ENCODE assay signal across 22 mouse cellular contexts in the genomic region with DNA sequence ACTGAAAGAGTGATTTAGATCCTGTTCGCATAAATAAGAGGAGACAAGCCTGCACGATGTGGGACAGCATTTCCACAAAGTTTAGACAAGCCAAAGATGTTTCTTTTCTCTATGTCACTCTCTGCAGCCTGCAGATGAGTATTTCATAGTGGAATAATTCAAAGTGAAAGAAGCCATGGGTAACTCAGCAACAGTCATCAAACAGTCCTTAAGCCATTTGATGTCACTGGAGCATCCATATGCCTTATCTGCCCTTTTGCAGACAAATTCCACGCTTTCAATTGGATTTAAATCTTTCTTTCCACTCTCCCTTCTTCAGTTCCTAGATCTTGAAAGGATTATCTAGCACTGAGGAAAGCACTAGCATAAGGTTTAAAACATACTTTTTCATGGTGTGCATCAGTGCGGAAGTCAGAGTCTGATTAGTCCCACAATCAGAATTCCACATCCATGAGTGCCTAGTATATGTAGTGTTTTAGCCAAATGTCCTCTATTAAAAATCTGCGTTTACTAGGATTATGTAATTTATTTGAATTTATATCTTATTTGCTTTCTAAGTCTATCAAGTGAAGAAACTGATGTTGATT.
"Had no signal": no experiment of that assay in that cellular context is flagged by ENCODE, and none has a peak within 500 bp of the region (broad histone marks: within the 10 kb centered on the region; RNA-seq: fewer than 3 reads in every experiment).

No protein-coding gene starts in this region.

- H3K9me3 ChIP-seq: liver, embryonic 13.5 days; liver, embryonic 15.5 days; lung, embryonic 15.5 days; megakaryocyte, embryonic 14.5 days; neural tube, embryonic 13.5 days; neural tube, embryonic 15.5 days had no signal

- H3K4me1 ChIP-seq: liver, embryonic 13.5 days; liver, embryonic 15.5 days; lung, embryonic 15.5 days; megakaryocyte, embryonic 14.5 days; neural tube, embryonic 13.5 days; neural tube, embryonic 15.5 days had no signal

- DNase-seq: liver; liver, embryonic 13.5 days; liver, postnatal 0 days; lung, adult 2 months; lung, postnatal 14 days; lung, postnatal 36 days; right cerebral cortex, adult 18-20 months; right cerebral cortex, postnatal 25 days; right cerebral cortex, postnatal 4 days; spleen, adult 18-20 months; thymus, adult 18-20 months; thymus, postnatal 14 days; thymus, postnatal 36 days had no signal

- H3K36me3 ChIP-seq: liver, embryonic 13.5 days; liver, embryonic 15.5 days; lung, embryonic 15.5 days; neural tube, embryonic 13.5 days; neural tube, embryonic 15.5 days had no signal

- H3K4me2 ChIP-seq: liver, embryonic 11.5 days; liver, embryonic 13.5 days; liver, embryonic 15.5 days; lung, embryonic 15.5 days; neural tube, embryonic 13.5 days; neural tube, embryonic 15.5 days had no signal

- H3K27me3 ChIP-seq: liver, embryonic 13.5 days; liver, embryonic 15.5 days; lung, embryonic 15.5 days; megakaryocyte, embryonic 14.5 days; neural tube, embryonic 13.5 days; neural tube, embryonic 15.5 days had no signal

- H3K27ac ChIP-seq: liver, embryonic 13.5 days; liver, embryonic 15.5 days; lung, embryonic 15.5 days; macrophage; neural tube, embryonic 13.5 days; neural tube, embryonic 15.5 days had no signal

- H3K4me3 ChIP-seq: liver, embryonic 13.5 days; liver, embryonic 15.5 days; lung, embryonic 15.5 days; megakaryocyte, embryonic 14.5 days; myocyte; neural tube, embryonic 13.5 days; neural tube, embryonic 15.5 days had no signal

- H3K9ac ChIP-seq: liver, embryonic 13.5 days; liver, embryonic 15.5 days; liver, postnatal 0 days; lung, embryonic 15.5 days; neural tube, embryonic 13.5 days; neural tube, embryonic 15.5 days had no signal

- ATAC-seq: liver, postnatal 0 days; lung, postnatal 0 days had no signal
